Mouse (Mus musculus): Measurements from ENCODE around the gene Snapc3. TPM values are rescaled to one million over a fixed set of nuclear protein-coding genes. Genes with fewer than 3 reads are reported as not detected.

Snapc3 gene
- total and polyA plus RNA-seq, 2 experiments from 2014 or later = 42.3 to 56.6 TPM

- H3K4me3 ChIP-seq (ENCODE audit: low read depth, low read length) = no peak overlapping the region
- DNase-seq (no peak), ATAC-seq (no peak)
- no peaks in the 10 kb centered on the region for H3K9me3 ChIP-seq (ENCODE audit: low read length)
- TF ChIP-seq CTCF (IDR thresholded peaks at IDR 0.05; ENCODE audit: low read depth) = no peak
- no peaks in the 10 kb centered on the region for H3K27me3 ChIP-seq (ENCODE audit: insufficient read depth, low read length)
- no peaks in the 10 kb centered on the region for H3K4me1 ChIP-seq (ENCODE audit: insufficient read depth)
- WGBS = 90% methylated on average over 7 of the region's 7 CpGs
- H3K27ac ChIP-seq (ENCODE audit: low read depth, low read length) = no peak overlapping the region
- no peak overlapping the region for H3K9ac ChIP-seq
- no peak overlapping the region for H3K4me2 ChIP-seq (ENCODE audit: low read depth)
- H3K36me3 ChIP-seq (ENCODE audit: insufficient read depth) = peaks cover 52% of the 10 kb centered on the region
Observed at GRCm38 (mm10) chr4:83464827-83465226, 47.3 kb downstream of the Snapc3 start.

GRCm38 (mm10) chr4:83467615-83468014 is 50.1 kb downstream of the Snapc3 start:
- DNase-seq (no peak), ATAC-seq (no peak)
- peaks cover 68% of the 10 kb centered on the region for H3K36me3 ChIP-seq (ENCODE audit: insufficient read depth)

GRCm38 (mm10) chr4:83468208-83468607 is 50.7 kb downstream of the Snapc3 start:
- no peak for DNase-seq
- no peak overlapping the region for H3K4me3 ChIP-seq (ENCODE audit: low read depth, low read length)
- no peaks in the 10 kb centered on the region for H3K4me1 ChIP-seq (ENCODE audit: insufficient read depth)
- H3K4me2 ChIP-seq (ENCODE audit: low read depth) = no peak overlapping the region
- H3K9ac ChIP-seq = no peak overlapping the region
- ATAC-seq = peak; percentile 34; the same call in 1 of the 2 replicates
- no peak for TF ChIP-seq CTCF (IDR thresholded peaks at IDR 0.05; ENCODE audit: low read depth)
- H3K27ac ChIP-seq (ENCODE audit: low read depth, low read length) = no peak overlapping the region
- peaks cover 64% of the 10 kb centered on the region for H3K36me3 ChIP-seq (ENCODE audit: insufficient read depth)
- no peaks in the 10 kb centered on the region for H3K27me3 ChIP-seq (ENCODE audit: insufficient read depth, low read length)
- WGBS = 71% methylated on average over 3 of the region's 3 CpGs
- H3K9me3 ChIP-seq (ENCODE audit: low read length) = no peaks in the 10 kb centered on the region

More at GRCm38 (mm10) chr4:83467615-83468014, 50.1 kb downstream of the Snapc3 start:
- no peaks in the 10 kb centered on the region for H3K9me3 ChIP-seq (ENCODE audit: low read length)
- H3K27me3 ChIP-seq (ENCODE audit: insufficient read depth, low read length) = no peaks in the 10 kb centered on the region
- no peak overlapping the region for H3K27ac ChIP-seq (ENCODE audit: low read depth, low read length)
- no peak overlapping the region for H3K4me3 ChIP-seq (ENCODE audit: low read depth, low read length)
- no peak overlapping the region for H3K4me2 ChIP-seq (ENCODE audit: low read depth)
- WGBS = 65% methylated on average over 7 of the region's 7 CpGs
- no peaks in the 10 kb centered on the region for H3K4me1 ChIP-seq (ENCODE audit: insufficient read depth)
- no peak for TF ChIP-seq CTCF (IDR thresholded peaks at IDR 0.05; ENCODE audit: low read depth)
- H3K9ac ChIP-seq = no peak overlapping the region

GRCm38 (mm10) chr4:83485250-83485649 is 67.7 kb downstream of the Snapc3 start:
- peak overlapping the region; percentile 93 for H3K9ac ChIP-seq
- H3K4me1 ChIP-seq (ENCODE audit: insufficient read depth) = peaks cover 6% of the 10 kb centered on the region
- no peak for DNase-seq
- ATAC-seq = no peak
- H3K4me2 ChIP-seq (ENCODE audit: low read depth) = peak overlapping the region; percentile 70
- no peak for TF ChIP-seq CTCF (IDR thresholded peaks at IDR 0.05; ENCODE audit: low read depth)
- H3K4me3 ChIP-seq (ENCODE audit: low read depth, low read length) = peak overlapping the region; percentile 99
- H3K27ac ChIP-seq (ENCODE audit: low read depth, low read length) = peak overlapping the region; percentile 100; the same call in 1 of the 2 replicates
- WGBS = 9% methylated on average over 12 of the region's 12 CpGs
- H3K27me3 ChIP-seq (ENCODE audit: insufficient read depth, low read length) = no peaks in the 10 kb centered on the region
- H3K36me3 ChIP-seq (ENCODE audit: insufficient read depth) = peaks cover 17% of the 10 kb centered on the region
- no peaks in the 10 kb centered on the region for H3K9me3 ChIP-seq (ENCODE audit: low read length)

- H3K27me3 ChIP-seq (ENCODE audit: insufficient read depth, low read length) = no peaks in the 10 kb centered on the region
- peak overlapping the region; percentile 93 for H3K9ac ChIP-seq
- under 1% methylated on average over 27 of the region's 40 CpGs for WGBS
- peak overlapping the region; percentile 70 for H3K4me2 ChIP-seq (ENCODE audit: low read depth)
- TF ChIP-seq CTCF (IDR thresholded peaks at IDR 0.05; ENCODE audit: low read depth) = peak; percentile 82
- H3K27ac ChIP-seq (ENCODE audit: low read depth, low read length) = peak overlapping the region; percentile 100
- peaks cover 17% of the 10 kb centered on the region for H3K36me3 ChIP-seq (ENCODE audit: insufficient read depth)
- H3K9me3 ChIP-seq (ENCODE audit: low read length) = no peaks in the 10 kb centered on the region
- ATAC-seq = peak; percentile 86
- peaks cover 6% of the 10 kb centered on the region for H3K4me1 ChIP-seq (ENCODE audit: insufficient read depth)
- peak overlapping the region; percentile 99 for H3K4me3 ChIP-seq (ENCODE audit: low read depth, low read length)
- DNase-seq = peak; percentile 93
Observed at GRCm38 (mm10) chr4:83485735-83486116, 68.2 kb downstream of the Snapc3 start.

- ATAC-seq (peak; percentile 91), DNase-seq (peak; percentile 95)
- Histone ChIP-seq H3K27ac (ENCODE audit: low read depth, low read length) (peak within 1 kb of the TSS; percentile 100), H3K36me3 (ENCODE audit: insufficient read depth) (peaks cover 17% of the 10 kb centered on the region), H3K4me1 (ENCODE audit: insufficient read depth) (peaks cover 6% of the 10 kb centered on the region), H3K27me3 (ENCODE audit: insufficient read depth, low read length) (no peaks in the 10 kb centered on the region), H3K9ac (peak within 1 kb of the TSS; percentile 93), H3K4me2 (ENCODE audit: low read depth) (peak within 1 kb of the TSS; percentile 70), H3K4me3 (ENCODE audit: low read depth, low read length) (peak within 1 kb of the TSS; percentile 99), H3K9me3 (ENCODE audit: low read length) (no peaks in the 10 kb centered on the region)
- peak; percentile 66 for TF ChIP-seq CTCF (IDR thresholded peaks at IDR 0.05; ENCODE audit: low read depth)
- under 1% methylated on average over 70 of the region's 86 CpGs for WGBS
Observed at GRCm38 (mm10) chr4:83486117-83486901, 68.8 kb downstream of the Snapc3 start, which contains the start of gene Psip1. Gene Psip1 (minus strand): TSS chr4:83486459.

- Histone ChIP-seq H3K36me3 (ENCODE audit: insufficient read depth) (peaks cover 2% of the 10 kb centered on the region; the same call in 1 of the 2 replicates), H3K27me3 (ENCODE audit: insufficient read depth, low read length) (no peaks in the 10 kb centered on the region), H3K4me2 (ENCODE audit: low read depth) (no peak overlapping the region), H3K4me1 (ENCODE audit: insufficient read depth) (peaks cover 4% of the 10 kb centered on the region), H3K4me3 (ENCODE audit: low read depth, low read length) (no peak overlapping the region), H3K9ac (no peak overlapping the region), H3K9me3 (ENCODE audit: low read length) (no peaks in the 10 kb centered on the region), H3K27ac (ENCODE audit: low read depth, low read length) (no peak overlapping the region)
- ATAC-seq (no peak), DNase-seq (no peak)
- 20% methylated on average over 5 of the region's 5 CpGs for whole genome bisulfite sequencing
- no peak for TF ChIP-seq CTCF (IDR thresholded peaks at IDR 0.05; ENCODE audit: low read depth)
Observed at GRCm38 (mm10) chr4:83489121-83489520, 71.6 kb downstream of the Snapc3 start.
